Mouse (Mus musculus) brain, embryonic 18.5 days (tissue): Measurements from ENCODE around the gene Slc30a3.

Experiments used
- DNase-seq: peaks from one replicate; pipeline ENCODE4 v3.0.0-alpha.2; 2012; ENCODE audit warnings: low read depth, low spot score

Gene Slc30a3

DNA sequence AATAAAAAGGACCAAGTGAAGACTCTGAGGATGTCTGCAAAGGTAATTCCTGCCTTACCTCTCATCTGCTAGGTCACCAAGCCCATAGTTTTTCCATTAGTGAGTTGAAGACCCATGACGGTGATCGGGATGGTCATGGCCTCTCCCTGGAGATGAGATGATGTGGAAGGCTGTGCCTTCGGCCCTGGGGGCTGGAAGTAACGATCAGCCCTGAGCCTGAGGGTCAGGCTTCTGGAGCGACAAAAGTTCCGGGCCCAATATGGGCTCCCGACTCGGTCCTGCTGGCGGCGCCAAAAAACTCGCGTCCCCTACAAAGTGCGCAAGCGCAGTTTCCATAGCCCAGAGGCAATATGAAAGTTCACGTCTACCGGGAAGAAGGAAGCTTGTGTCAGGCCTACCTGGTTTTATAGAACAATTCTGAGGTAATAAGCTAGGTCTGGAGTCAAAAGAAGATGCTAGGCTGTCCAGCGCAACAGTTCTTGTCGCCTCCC is at the start of gene Slc30a3:
Slc30a3 (minus strand) TSS at position 238 of the 491 bp plus-strand sequence.
- no peak for DNase-seq

DNA sequence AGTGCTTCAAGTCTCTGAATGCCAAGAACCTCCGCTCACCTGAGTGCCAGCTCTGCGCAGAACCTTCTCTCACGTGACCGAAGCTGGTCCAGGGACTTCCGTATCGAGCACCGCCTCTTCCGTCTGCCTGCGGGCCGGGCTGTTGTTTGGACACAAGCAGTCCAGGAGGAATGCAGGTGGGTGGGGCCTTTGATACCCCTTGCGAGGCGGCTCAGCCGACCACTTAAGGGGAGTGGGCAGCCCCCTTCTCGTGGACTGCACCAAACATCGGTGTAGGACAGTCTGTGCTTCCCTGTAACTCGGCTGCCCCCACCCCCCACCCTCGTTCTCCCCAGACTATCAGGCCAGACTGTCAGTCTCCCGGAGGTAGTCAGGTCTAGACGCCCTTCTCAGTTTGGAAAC is 46.1 kb upstream of the Slc30a3 start, which contains the start of gene Mpv17:
Mpv17 (minus strand) TSS at position 100 of the 402 bp plus-strand sequence.
- DNase-seq, result peak; percentile 66

DNA sequence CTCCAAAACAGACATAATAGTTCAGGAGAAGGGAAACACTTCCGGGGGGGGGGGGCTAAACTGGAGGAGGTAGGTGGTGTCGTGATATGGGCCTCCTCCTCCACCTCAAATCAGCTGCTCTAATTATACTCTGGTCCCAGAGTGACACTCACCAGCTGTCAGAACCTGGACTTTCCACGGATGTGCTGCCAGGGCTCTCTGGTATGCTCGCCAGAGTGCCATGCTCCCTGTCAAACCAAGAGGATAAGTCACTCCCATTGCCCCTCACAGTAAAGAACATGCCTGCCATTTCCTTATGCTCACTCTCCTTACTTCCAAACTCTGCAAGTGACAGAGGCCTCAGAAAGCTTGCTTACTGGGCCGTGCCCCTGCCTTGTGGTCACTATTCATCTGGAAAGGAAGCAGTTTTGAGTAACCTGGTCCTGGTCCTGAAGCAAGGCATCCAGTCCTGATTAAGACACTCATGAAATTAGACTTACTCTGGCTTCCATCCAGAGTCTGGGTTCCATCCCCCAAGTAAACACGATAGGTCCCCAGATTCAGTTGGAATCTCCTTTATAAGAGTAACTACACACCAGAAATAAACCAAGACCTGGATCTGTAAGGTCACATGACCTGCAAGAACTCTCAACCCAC is 45.6 kb upstream of the Slc30a3 start:
- no peak for DNase-seq

DNA sequence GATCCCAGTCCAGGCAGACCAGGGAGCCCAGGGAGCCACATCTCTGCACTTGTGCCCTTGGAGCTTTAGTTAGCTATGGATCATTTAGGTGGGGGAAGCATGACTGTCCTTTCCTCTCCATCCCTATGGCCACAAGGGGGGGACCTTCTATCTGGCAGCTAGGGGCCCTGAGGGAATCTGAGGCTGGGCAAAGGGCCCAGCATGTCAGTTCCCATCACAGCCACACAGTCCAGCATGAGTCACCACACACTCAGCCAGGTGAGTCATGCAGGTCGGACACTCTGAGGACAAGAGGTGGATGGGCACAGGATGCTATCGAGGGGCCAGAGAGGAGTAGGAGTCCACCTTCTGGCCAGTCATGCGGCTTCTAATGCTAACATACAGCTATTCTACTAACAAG is 43.7 kb upstream of the Slc30a3 start:
- no peak for DNase-seq

DNA sequence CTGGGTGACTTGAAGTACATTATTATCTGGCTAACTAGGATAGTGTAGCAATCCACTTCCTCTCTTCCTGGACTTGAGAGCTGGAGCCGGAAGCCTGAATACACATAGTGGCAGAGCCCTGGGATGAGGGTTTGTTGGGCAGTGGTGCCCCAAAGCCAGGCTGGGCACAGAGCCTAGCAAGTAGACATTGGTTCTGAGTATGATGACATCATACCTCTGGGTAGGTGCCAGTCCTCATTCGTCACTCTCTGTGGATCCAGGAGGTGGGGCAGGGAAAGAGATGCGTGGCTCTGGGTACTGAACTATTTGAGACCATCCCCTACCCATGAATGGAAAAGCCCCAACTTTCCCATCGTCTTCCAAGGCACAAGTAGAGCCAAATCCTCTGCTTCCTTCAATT is 41.7 kb upstream of the Slc30a3 start:
- DNase-seq, result no peak

DNA sequence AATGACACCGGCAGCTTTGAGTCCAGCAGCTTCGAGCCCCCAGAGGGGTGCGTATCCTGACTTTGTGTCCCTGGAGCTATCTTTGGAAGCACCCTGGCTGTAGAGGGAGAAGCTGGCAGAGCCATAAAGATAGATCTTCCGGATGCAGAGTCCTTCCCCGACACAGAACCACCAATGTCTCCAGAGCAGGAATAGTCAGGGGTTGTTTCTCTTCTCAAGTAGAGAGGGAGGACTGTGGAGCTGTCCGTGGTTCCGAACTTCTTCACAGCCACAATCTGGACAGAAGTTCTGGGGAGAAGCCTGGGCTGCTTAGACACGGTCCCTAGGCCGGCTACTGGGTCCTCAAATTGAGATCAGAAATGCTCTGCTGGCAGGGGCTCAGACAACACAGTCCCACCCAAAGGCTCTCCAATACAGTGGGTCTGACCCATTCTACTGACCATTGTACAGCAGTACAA is 31.0 kb upstream of the Slc30a3 start:
- DNase-seq, result no peak

DNA sequence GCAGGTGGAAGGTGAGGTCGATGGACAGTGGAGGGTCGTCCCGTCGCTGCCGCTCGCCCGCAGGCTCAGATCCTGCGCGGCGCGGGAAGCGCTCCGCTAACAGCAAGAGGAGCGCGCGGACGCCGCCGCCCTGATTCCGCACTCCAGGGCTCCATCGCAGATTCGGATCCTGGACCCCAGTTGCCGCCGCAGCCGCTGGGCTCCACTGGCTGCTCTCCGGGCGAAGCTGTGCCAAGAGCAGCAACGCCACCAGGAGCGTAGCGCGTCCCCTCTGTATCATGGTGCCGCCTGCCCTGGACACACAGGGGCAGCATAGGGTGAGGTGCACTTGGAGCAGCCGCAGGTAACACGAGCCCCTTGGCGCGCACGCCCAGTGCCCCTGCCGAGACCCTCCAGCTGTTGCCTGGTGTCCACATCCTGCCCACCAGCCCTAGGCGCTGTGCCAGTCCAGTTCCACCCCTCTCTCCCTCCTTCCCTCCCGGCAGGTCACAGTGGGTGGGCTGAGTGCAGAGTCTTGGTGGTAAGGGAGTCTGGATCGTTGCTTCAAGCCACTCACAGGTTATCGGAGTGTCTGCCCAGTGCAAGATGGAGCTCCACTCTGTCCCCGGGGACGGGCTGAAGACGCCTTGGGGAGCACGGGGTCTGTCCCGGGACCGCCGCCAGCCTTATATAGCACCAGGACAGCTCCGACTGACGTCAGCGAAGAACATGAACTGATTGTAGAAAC is 30.4 kb upstream of the Slc30a3 start, which contains the start of gene Ucn:
Ucn (minus strand) TSS at position 589 of the 727 bp plus-strand sequence.
- DNase-seq, result no peak

DNA sequence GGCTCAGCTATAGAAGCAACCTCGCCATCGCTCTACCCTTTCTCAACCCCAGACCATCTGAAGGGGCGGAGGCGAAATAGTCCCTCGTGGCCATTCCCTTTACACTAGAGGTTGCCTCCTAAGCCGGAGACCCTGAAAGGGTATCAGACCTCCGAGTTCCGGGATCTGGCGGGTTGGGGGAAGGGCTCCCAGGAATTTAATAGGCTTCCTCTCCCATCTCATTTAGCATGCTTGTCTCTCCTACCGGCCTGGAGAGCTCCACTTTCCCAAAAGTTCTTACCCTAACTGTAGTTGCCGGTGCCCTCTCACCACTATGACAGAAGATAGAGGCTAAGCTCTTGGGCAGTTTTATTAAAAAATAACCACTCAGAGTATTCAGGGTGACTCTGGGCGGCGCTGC is 29.6 kb upstream of the Slc30a3 start:
- DNase-seq, result no peak

DNA sequence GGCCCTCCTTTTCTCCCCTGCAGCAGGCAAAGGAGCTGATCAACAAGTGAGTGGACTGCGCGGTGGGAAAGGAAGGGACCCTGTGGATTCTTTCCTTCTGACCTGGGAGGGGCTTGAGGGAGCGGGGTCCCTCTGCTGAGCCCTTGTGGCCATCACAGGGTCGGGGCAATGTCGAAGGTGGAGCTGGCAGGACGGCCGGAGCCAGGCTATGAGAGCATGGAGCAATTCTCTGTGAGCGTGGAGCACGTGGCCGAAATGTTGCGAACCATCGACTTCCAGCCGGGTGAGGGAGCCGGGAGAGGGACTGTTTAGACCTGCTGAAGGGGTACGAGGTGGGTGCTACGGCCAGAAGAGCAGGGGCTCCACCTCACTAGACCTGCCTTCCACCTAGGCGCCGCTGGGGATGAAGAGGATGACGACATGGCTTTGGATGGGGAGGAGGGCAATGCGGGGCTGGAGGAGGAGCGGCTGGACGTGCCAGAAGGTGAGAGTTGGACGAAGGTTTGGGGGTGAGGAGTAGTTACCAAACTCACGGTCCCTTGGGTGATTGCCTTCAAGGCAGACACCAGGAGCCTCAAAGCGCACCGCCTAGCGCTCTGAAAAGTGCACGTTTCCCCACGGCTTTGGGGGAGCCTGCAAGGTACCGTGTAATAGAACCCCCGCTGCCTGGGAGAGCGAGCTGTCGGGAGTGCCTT is 28.8 kb upstream of the Slc30a3 start:
- DNase-seq, result no peak

DNA sequence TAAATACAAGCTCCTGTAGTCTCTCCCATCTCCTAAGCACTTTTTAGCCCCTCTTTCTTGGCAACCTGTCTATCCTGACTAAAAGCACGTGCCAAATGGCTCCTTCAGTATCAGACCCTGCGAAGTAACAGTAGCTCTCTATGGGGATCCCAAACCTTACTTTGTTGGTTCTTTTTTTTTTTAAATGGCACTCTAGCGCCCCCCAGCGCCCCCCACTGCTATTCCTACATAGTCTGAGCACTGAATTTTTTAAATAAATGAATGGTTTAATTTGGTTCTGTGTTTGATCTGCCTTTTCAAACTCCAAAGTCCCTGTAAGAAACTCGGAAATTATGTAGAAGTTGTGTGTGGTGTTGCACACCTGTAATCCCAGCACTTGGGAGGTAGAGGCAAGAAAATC is 18.0 kb upstream of the Slc30a3 start:
- DNase-seq, result no peak

DNA sequence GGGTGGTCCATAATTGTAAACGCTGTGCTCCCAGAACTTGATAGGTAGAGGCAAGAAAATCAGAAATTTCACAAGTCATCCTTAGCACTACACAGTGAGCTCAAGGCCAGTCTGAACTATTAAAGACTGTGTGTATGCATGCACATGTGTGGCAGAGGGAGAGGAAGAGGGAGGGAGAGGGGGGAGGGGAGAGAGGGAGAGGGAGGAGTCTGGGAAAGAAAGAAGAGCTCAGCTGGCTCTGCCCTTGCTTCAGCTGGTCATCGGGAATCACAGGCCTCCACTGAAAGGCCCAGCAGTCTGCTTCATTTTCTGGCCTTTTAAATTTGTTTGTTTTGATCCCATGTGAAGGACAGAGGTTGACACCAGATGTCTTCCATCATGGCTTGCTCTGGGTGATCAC is 15.4 kb upstream of the Slc30a3 start:
- DNase-seq, result no peak

DNA sequence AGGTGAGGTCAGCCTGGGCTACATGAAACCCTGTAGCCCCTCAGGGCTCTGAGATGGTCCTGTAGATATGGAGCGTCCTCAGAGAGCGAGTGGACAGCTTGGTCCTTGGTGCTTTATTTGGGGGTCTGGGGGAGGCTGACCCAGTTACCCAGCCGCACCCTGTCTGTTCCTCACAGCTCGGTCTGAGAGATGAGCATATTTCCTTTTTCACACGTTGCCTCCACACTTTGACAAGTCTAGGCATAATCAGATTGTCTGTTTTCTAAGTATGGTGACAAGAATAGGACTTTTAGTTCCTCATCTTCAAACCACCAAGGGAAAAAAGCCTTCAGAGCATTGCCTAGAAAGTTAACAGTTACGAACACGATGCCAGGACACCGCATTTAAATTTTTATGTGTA is 13.1 kb upstream of the Slc30a3 start:
- no peak for DNase-seq

DNA sequence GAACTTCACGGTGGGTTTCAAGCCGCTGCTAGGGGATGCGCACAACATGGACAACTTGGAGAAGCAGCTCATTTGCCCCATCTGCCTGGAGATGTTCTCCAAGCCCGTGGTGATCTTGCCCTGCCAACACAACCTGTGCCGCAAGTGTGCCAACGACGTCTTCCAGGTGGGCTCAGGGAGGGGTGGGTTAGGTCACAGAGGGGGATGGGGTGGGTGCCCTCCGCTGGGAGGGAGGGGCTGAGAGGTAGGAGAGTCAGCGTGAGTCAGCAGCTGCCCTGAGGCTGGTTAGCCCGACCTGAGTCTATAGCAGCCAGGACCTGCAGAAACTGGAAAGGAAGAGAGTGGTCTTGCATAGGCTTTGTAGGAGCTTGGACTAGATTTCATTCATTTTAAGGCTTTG is 8.9 kb upstream of the Slc30a3 start:
- no peak for DNase-seq

DNA sequence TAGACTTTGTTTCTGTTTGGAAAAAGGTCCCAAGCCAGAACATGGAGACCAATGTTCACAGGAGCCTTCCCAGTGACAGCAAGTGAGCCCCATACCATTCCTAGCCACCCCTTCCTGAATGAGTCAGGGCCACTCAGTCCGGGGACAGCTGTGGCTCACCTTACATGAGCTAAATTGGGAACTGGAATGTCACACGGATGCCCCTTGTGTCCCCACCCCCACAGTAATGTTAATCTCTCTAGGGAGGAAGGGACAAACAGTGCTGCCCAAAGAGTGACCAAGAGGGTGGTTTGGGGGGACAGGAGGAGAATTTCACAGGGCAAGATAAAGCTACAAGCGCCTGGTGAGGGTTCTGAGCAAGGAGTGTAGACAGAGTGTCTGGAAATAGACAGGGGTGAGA is 8.3 kb upstream of the Slc30a3 start, which contains the start of gene Trim54:
Trim54 (plus strand) TSS at position 359 of the 400 bp plus-strand sequence.
- DNase-seq, result no peak

DNA sequence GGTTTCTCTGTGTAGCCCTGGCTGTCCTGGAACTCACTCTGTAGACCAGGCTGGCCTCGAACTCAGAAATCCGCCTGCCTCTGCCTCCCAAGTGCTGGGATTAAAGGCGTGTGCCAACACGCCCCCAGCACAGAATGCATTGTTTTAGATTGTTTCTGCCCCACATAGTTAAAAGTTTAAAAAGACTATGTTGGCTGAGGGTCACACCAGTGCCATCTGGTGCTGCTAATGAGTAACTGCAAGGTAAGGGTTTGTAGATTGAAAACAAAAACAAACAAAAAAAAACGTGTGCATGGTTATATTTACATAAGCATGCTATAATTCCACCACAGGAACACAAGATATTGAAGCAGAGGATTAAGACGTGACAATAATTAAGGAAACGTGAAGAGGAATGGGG is 2.7 kb upstream of the Slc30a3 start:
- no peak for DNase-seq

DNA sequence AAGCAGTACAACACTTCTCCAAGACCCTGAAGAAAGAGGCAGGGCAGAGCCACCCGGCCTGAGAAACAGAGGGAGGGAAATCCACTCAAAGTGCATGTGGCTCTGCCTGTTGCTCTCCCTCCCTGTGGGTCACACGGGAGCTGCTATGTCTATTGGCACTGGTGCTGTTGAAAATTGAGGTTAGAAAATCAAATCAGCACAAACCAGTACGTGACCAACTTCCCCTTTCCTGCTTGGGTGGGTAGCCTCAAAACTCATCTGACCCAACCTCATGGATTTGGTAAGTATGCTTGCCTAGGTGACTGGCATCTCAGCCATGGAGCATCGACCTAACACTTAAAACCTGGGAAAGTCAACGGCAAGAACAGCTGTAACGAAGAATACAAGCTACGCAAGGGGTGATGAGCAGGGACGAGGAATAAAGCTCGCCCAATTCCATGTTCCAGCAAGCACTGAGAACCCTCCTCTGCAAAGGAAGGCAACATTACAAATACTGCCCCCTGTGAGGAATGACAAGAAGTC is 2.2 kb downstream of the Slc30a3 start, which contains the start of gene Dnajc5g:
Dnajc5g (plus strand) TSS at position 472 of the 522 bp plus-strand sequence.
- no peak for DNase-seq

DNA sequence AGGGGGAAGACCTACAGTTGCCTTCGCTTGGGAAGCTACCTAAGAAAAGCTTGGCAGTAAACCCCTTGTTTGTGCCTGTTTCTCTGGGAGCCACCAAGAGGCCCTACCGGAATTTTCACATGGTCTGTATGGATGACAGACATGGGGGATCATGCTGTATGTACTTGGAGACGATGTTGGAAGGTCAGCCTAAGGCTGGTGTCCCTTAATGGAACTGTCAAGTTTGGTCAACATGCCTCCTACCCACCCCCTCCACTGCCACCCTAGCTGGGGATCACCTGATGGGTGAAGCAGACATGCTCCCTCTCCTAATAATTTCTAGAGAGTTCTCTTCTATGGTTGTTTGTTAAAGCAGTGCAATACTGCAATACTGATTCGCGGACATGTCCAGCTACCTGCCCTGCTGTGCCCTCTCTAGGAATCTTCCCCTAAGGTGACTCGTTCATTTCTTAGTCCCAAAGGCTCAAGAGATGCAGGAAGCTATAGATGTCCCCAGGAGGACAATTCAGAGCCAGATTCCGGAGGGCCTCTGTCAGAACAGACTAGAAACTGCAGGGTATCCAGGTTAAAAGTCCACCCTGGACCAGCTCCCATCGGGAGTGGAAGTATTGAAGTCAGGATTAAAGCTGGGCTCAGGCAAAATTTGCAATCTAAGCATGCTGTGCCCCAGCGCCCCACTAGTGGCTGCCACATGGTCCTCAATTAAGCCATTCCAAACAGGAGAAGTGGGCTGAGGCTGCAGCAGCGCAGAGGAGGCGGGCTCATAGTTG is 12.1 kb downstream of the Slc30a3 start:
- DNase-seq, result no peak

DNA sequence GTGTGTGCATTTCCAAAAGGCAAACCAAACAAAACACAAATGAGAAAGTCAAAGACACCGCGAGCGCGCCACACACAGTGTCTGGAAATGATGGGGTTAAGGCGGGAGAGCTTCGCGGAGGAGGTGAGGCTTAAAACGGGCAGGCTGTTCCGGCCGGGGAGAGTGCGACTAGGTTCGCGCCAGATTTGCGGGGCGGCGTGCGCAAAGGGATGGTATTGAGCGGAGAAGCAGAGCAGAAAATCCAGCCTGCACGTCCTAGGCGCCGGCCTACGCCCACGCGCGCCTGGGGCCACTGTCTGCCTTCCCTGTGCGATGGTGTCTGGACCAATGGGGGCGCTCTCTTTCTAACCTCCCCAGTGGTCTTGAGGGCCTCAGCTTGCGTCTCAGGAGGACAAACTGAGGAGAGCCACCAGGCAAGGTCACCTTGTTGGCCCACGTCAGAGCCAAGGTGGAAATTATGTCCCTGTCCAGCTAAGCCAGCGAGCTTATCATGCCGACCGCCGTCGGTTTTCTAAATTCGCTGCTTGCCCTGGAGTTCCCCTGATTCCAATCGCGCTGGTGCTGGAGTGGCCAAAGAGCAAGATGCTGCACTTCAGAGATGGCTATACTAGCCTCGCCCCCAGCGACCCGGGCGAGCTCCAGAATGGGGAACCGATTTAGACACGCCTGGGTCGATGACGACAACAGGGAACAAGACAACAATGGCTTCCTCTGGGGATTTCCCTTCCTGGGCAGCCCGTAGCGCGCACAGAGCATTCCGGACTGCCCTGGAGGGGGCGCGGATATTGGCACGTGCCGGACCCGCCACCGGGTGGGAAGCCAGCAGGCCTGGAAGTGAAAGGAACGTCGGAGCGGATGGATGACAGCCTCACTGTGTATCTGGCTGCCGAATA is 13.0 kb downstream of the Slc30a3 start:
- DNase-seq, result no peak

DNA sequence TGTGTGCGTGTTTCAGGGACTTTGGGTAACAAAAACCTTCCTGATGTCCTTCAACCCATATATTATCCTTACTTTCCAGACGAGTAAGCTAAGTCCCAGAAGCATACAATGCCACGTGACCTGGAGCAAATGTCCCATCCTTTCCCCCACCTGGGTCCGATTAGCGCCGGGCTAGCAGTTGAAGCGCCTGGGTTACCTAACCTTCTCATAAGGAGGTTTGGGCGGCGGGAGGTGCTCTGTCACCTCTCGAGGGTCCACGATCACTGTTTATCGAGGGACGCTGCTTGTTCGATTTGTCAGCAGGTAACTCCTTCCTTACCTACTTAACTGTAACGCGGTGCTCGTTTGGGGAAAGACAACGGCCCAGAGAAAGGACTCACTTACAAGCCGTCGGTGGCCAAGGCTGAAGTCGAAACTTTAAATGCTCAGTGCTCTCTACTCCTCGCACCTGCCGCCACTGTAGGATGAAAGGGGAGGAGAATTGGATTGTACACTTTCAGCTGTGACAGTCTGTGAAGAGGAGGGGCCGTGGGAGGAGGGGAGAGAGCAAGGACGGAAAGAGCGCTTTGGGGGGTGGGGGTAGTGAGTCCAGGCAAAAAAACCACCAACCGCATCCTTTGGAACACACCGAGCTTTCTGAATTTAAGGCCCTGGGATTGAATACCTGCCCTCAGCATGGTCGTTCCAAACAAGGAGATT is 13.8 kb downstream of the Slc30a3 start:
- DNase-seq, result no peak
